Mouse (Mus musculus): ENCODE data around the gene Nxf7.
"Not testable (repeated sequence)": the region's sequence is repeated elsewhere in the genome, so short reads cannot be mapped to it uniquely, and the experiment has no call there.

Gene Nxf7

GRCm38 (mm10) chrX:135598677-135599076 is at the start of gene Nxf7:
TSS of gene Nxf7 (minus strand) at chrX:135598777.
- DNase-seq (ENCODE audit: extremely low read depth, low read depth): no peak

- no peak for DNase-seq (ENCODE audit: extremely low read depth, low read depth)
Observed at GRCm38 (mm10) chrX:135627605-135628004, 29.0 kb upstream of the Nxf7 start, which contains the start of gene Prame. TSS of gene Prame (minus strand) at chrX:135627705.

- DNase-seq (ENCODE audit: extremely low read depth, low read depth): peak; percentile 25
Observed at GRCm38 (mm10) chrX:135601298-135602029, 2.9 kb upstream of the Nxf7 start.

- DNase-seq (ENCODE audit: extremely low read depth, low read depth): no peak
Observed at GRCm38 (mm10) chrX:135598096-135598495, 481 bp downstream of the Nxf7 start.

- DNase-seq (ENCODE audit: extremely low read depth, low read depth): no peak
Observed at GRCm38 (mm10) chrX:135576412-135576811, 22.2 kb downstream of the Nxf7 start.

GRCm38 (mm10) chrX:135574958-135575628 is 23.5 kb downstream of the Nxf7 start:
- not testable (repeated sequence) for DNase-seq (ENCODE audit: extremely low read depth, low read depth)

GRCm38 (mm10) chrX:135574261-135574957 is 24.2 kb downstream of the Nxf7 start:
- not testable (repeated sequence) for DNase-seq (ENCODE audit: extremely low read depth, low read depth)

- not testable (repeated sequence) for DNase-seq (ENCODE audit: extremely low read depth, low read depth)
Observed at GRCm38 (mm10) chrX:135569467-135569866, 29.1 kb downstream of the Nxf7 start.

- DNase-seq (ENCODE audit: extremely low read depth, low read depth): not testable (repeated sequence)
Observed at GRCm38 (mm10) chrX:135564934-135565333, 33.6 kb downstream of the Nxf7 start.

GRCm38 (mm10) chrX:135562841-135563240 is 35.7 kb downstream of the Nxf7 start:
- no peak for DNase-seq (ENCODE audit: extremely low read depth, low read depth)

GRCm38 (mm10) chrX:135561693-135562092 is 36.9 kb downstream of the Nxf7 start:
- not testable (repeated sequence) for DNase-seq (ENCODE audit: extremely low read depth, low read depth)

GRCm38 (mm10) chrX:135560933-135561332 is 37.6 kb downstream of the Nxf7 start:
- DNase-seq (ENCODE audit: extremely low read depth, low read depth): not testable (repeated sequence)

- not testable (repeated sequence) for DNase-seq (ENCODE audit: extremely low read depth, low read depth)
Observed at GRCm38 (mm10) chrX:135559665-135560064, 38.9 kb downstream of the Nxf7 start.
